Mouse (Mus musculus): ENCODE results near the gene Gtf3c2.

DNA sequence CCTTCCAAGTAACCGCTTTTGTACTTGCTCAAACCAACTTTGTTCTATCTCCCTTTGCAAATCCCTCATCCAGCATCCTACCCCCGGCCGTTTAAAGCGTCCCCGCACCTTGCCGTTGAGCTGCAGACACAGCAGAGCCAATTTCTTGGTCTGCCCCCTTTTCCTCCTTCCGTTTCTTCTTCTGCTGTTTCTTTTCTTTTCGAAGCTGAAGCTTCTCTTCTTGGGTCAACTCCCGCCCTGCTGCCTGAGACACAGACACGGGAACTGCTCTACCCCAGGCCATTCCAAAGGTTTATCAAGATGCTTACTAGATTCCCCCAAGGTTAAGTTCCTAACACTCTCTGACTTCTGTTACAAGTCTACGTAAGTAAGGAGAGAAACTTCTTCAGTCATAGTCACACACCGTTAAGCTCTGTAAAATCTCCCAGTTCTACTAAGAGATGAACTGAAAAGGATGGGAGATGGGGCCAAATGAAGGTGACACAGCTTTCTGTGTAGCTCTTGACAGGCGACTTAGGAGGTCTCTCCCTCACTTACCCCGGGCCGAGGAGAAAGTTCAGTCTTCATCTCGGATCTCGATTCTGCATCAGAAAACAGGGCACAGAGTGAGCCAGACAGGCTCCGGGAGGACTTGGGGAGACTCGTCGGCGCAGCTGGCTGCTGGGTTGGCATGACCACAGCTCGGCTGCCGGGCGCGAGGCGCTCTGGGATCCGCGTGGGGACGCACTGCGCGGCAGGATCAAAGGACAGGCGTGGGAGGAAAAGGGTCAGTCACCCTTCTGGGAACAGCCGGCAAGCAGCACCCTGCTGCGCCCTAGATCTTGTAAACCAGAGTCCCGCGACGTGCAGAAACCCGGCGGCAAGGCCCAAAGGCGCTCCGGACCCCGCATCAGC is 12.3 kb upstream of the Gtf3c2 start:
- TF ChIP-seq CTCF (IDR thresholded peaks at IDR 0.05; ENCODE audit: low read depth, low read length) = no peak
- TF ChIP-seq GATA1 (IDR thresholded peaks at IDR 0.05; ENCODE audit: borderline replicate concordance, low read length) = no peak
- no peak for TF ChIP-seq POLR2AphosphoS5 (IDR thresholded peaks at IDR 0.05; ENCODE audit: insufficient replicate concordance, low read depth, low read length)
- TF ChIP-seq TAL1 (conservative IDR thresholded peaks at IDR 0.05; ENCODE audit: low read depth, low read length) = no peak
